Mouse (Mus musculus): ENCODE data around the gene Tas1r1. TPM values are rescaled to one million over a fixed set of nuclear protein-coding genes. Genes with fewer than 3 reads are reported as not detected.

Tas1r1 gene
- total RNA-seq, 1 experiment, result 1.9 TPM

- in situ Hi-C loops (cut with MboI; ENCODE audit: low sequenced_read_pairs in 2 of 2, unreplicated experiment in 2 of 2), result no loop called here
- Histone ChIP-seq H3K27ac (ENCODE audit: insufficient read depth, low read depth, low read length, poor library complexity, severe bottlenecking) (peak overlapping the region; percentile 16; the same call in 1 of the 2 replicates), H3K9me3 (ENCODE audit: control insufficient read depth, insufficient read depth, low read depth, low read length) (no peaks in the 10 kb centered on the region), H3K4me3 (ENCODE audit: insufficient read depth in 1 of 2, low read depth in 1 of 2, low read length in 2 of 2, poor library complexity in 1 of 2, severe bottlenecking in 1 of 2) (no peak overlapping the region), H3K36me3 (ENCODE audit: control insufficient read depth, insufficient read depth, low read length, poor library complexity, severe bottlenecking) (peaks cover 9% of the 10 kb centered on the region; the same call in 1 of the 2 replicates), H3K4me1 (ENCODE audit: control insufficient read depth in 2 of 2, insufficient read depth in 2 of 2, low read length in 2 of 2, poor library complexity in 1 of 2) (peaks cover 0 to 17% of the 10 kb centered on the region in 2 experiments; a peak in 3 of 4 replicates), H3K9ac (ENCODE audit: insufficient read depth, low read depth, low read length, poor library complexity, severe bottlenecking) (no peak overlapping the region)
- TF ChIP-seq MAFK (IDR thresholded peaks at IDR 0.05; ENCODE audit: insufficient read depth, low read depth, low read length) (no peak), ZC3H11A (IDR thresholded peaks at IDR 0.05; ENCODE audit: borderline replicate concordance, low read depth, low read length) (no peak), CHD2 (IDR thresholded peaks at IDR 0.05; ENCODE audit: low read depth, low read length) (no peak), ZNF384 (IDR thresholded peaks at IDR 0.05; ENCODE audit: low read depth, low read length) (no peak), HCFC1 (IDR thresholded peaks at IDR 0.05; ENCODE audit: borderline replicate concordance, insufficient read depth, low read length) (no peak)
- no peak for DNase-seq (ENCODE audit: low read depth, low spot score)
Measured at GRCm38 (mm10) chr4:152006812-152007211, 31.6 kb downstream of the Tas1r1 start.

- Histone ChIP-seq H3K9ac (ENCODE audit: insufficient read depth, low read depth, low read length, poor library complexity, severe bottlenecking) (no peak overlapping the region), H3K4me3 (ENCODE audit: insufficient read depth in 1 of 2, low read depth in 1 of 2, low read length in 2 of 2, poor library complexity in 1 of 2, severe bottlenecking in 1 of 2) (no peak overlapping the region), H3K4me1 (ENCODE audit: control insufficient read depth in 2 of 2, insufficient read depth in 2 of 2, low read length in 2 of 2, poor library complexity in 1 of 2) (peaks cover 0 to 14% of the 10 kb centered on the region in 2 experiments; a peak in 2 of 4 replicates), H3K9me3 (ENCODE audit: control insufficient read depth, insufficient read depth, low read depth, low read length) (no peaks in the 10 kb centered on the region), H3K27ac (ENCODE audit: insufficient read depth, low read depth, low read length, poor library complexity, severe bottlenecking) (peak overlapping the region; percentile 90), H3K36me3 (ENCODE audit: control insufficient read depth, insufficient read depth, low read length, poor library complexity, severe bottlenecking) (peaks cover 6% of the 10 kb centered on the region; the same call in 1 of the 2 replicates)
- TF ChIP-seq HCFC1 (IDR thresholded peaks at IDR 0.05; ENCODE audit: borderline replicate concordance, insufficient read depth, low read length) (no peak), ZNF384 (IDR thresholded peaks at IDR 0.05; ENCODE audit: low read depth, low read length) (no peak), MAFK (IDR thresholded peaks at IDR 0.05; ENCODE audit: insufficient read depth, low read depth, low read length) (no peak), CHD2 (IDR thresholded peaks at IDR 0.05; ENCODE audit: low read depth, low read length) (no peak), ZC3H11A (IDR thresholded peaks at IDR 0.05; ENCODE audit: borderline replicate concordance, low read depth, low read length) (no peak)
- in situ Hi-C loops (cut with MboI; ENCODE audit: low sequenced_read_pairs in 2 of 2, unreplicated experiment in 2 of 2), result no loop called here
- DNase-seq (ENCODE audit: low read depth, low spot score), result no peak
Measured at GRCm38 (mm10) chr4:152006137-152006536, 32.2 kb downstream of the Tas1r1 start.

- in situ Hi-C loops (cut with MboI; ENCODE audit: low sequenced_read_pairs in 2 of 2, unreplicated experiment in 2 of 2), result no loop called here
- no peak for TF ChIP-seq CHD2 (IDR thresholded peaks at IDR 0.05; ENCODE audit: low read depth, low read length)
- TF ChIP-seq ZNF384 (IDR thresholded peaks at IDR 0.05; ENCODE audit: low read depth, low read length), result no peak
- TF ChIP-seq ZC3H11A (IDR thresholded peaks at IDR 0.05; ENCODE audit: borderline replicate concordance, low read depth, low read length), result no peak
- TF ChIP-seq HCFC1 (IDR thresholded peaks at IDR 0.05; ENCODE audit: borderline replicate concordance, insufficient read depth, low read length), result no peak
- no peak for TF ChIP-seq MAFK (IDR thresholded peaks at IDR 0.05; ENCODE audit: insufficient read depth, low read depth, low read length)
- no peak overlapping the region for H3K27ac ChIP-seq (ENCODE audit: insufficient read depth, low read depth, low read length, poor library complexity, severe bottlenecking)
- peaks cover 0 to 15% of the 10 kb centered on the region in 2 experiments; a peak in 2 of 4 replicates for H3K4me1 ChIP-seq (ENCODE audit: control insufficient read depth in 2 of 2, insufficient read depth in 2 of 2, low read length in 2 of 2, poor library complexity in 1 of 2)
- H3K9me3 ChIP-seq (ENCODE audit: control insufficient read depth, insufficient read depth, low read depth, low read length), result no peaks in the 10 kb centered on the region
- no peaks in the 10 kb centered on the region for H3K36me3 ChIP-seq (ENCODE audit: control insufficient read depth, insufficient read depth, low read length, poor library complexity, severe bottlenecking)
- no peak overlapping the region for H3K9ac ChIP-seq (ENCODE audit: insufficient read depth, low read depth, low read length, poor library complexity, severe bottlenecking)
- DNase-seq (ENCODE audit: low read depth, low spot score), result no peak
- no peak overlapping the region for H3K4me3 ChIP-seq (ENCODE audit: insufficient read depth in 1 of 2, low read depth in 1 of 2, low read length in 2 of 2, poor library complexity in 1 of 2, severe bottlenecking in 1 of 2)
Measured at GRCm38 (mm10) chr4:152002063-152002462, 36.3 kb downstream of the Tas1r1 start.

- in situ Hi-C loops (cut with MboI; ENCODE audit: low sequenced_read_pairs in 2 of 2, unreplicated experiment in 2 of 2), result no loop called here
Measured at GRCm38 (mm10) chr4:152001335-152001734, 37.0 kb downstream of the Tas1r1 start.

More at GRCm38 (mm10) chr4:152001335-152001734, 37.0 kb downstream of the Tas1r1 start:
- H3K36me3 ChIP-seq (ENCODE audit: control insufficient read depth, insufficient read depth, low read length, poor library complexity, severe bottlenecking), result no peaks in the 10 kb centered on the region
- peaks cover 0 to 14% of the 10 kb centered on the region in 2 experiments; a peak in 2 of 4 replicates for H3K4me1 ChIP-seq (ENCODE audit: control insufficient read depth in 2 of 2, insufficient read depth in 2 of 2, low read length in 2 of 2, poor library complexity in 1 of 2)
- no peak overlapping the region for H3K27ac ChIP-seq (ENCODE audit: insufficient read depth, low read depth, low read length, poor library complexity, severe bottlenecking)
- no peak overlapping the region for H3K4me3 ChIP-seq (ENCODE audit: insufficient read depth in 1 of 2, low read depth in 1 of 2, low read length in 2 of 2, poor library complexity in 1 of 2, severe bottlenecking in 1 of 2)
- no peak overlapping the region for H3K9ac ChIP-seq (ENCODE audit: insufficient read depth, low read depth, low read length, poor library complexity, severe bottlenecking)
- H3K9me3 ChIP-seq (ENCODE audit: control insufficient read depth, insufficient read depth, low read depth, low read length), result no peaks in the 10 kb centered on the region
- no peak for DNase-seq (ENCODE audit: low read depth, low spot score)
- TF ChIP-seq CHD2 (IDR thresholded peaks at IDR 0.05; ENCODE audit: low read depth, low read length), result no peak
- no peak for TF ChIP-seq MAFK (IDR thresholded peaks at IDR 0.05; ENCODE audit: insufficient read depth, low read depth, low read length)
- TF ChIP-seq HCFC1 (IDR thresholded peaks at IDR 0.05; ENCODE audit: borderline replicate concordance, insufficient read depth, low read length), result no peak
- TF ChIP-seq ZNF384 (IDR thresholded peaks at IDR 0.05; ENCODE audit: low read depth, low read length), result no peak
- no peak for TF ChIP-seq ZC3H11A (IDR thresholded peaks at IDR 0.05; ENCODE audit: borderline replicate concordance, low read depth, low read length)
